Mouse (Mus musculus): ENCODE data around the gene Espl1. TPM values are rescaled to one million over a fixed set of nuclear protein-coding genes. Genes with fewer than 3 reads are reported as not detected.
"Not testable (repeated sequence)": the region's sequence is repeated elsewhere in the genome, so short reads cannot be mapped to it uniquely, and the experiment has no call there.

The Espl1 gene
- total and polyA plus RNA-seq, 3 experiments, result 49.8 to 142 (median 94.1) TPM

GRCm38 (mm10) chr15:102335254-102335653 is 39.2 kb downstream of the Espl1 start:
- H3K9ac ChIP-seq (ENCODE audit: control insufficient read depth, low read depth, low read length, poor library complexity, severe bottlenecking), result no peak overlapping the region
- peak; percentile 65 for DNase-seq (ENCODE audit: low read depth, low spot score)
- TF ChIP-seq MAX (IDR thresholded peaks at IDR 0.05; ENCODE audit: low read length) (no peak), NELFE (IDR thresholded peaks at IDR 0.05; ENCODE audit: low read depth, low read length) (no peak)
- no peaks in the 10 kb centered on the region for H3K27me3 ChIP-seq (ENCODE audit: control insufficient read depth in 1 of 2, insufficient read depth in 2 of 2, low read length in 2 of 2)
- H3K4me3 ChIP-seq (ENCODE audit: control insufficient read depth in 1 of 2, insufficient read depth in 1 of 2, low read depth in 2 of 2, low read length in 2 of 2), result no peak overlapping the region
- peaks cover 2 to 9% of the 10 kb centered on the region in 2 experiments; a peak in 3 of 4 replicates for H3K4me1 ChIP-seq (ENCODE audit: control insufficient read depth in 1 of 2, insufficient read depth in 2 of 2, low read length in 2 of 2)
- H3K36me3 ChIP-seq (ENCODE audit: control insufficient read depth in 1 of 2, insufficient read depth in 2 of 2, low read length in 2 of 2), result peaks cover 11% of the 10 kb centered on the region in 2 experiments
- no peaks in the 10 kb centered on the region for H3K9me3 ChIP-seq (replicated peaks; ENCODE audit: insufficient read depth, low read length)
- peaks cover 19% of the 10 kb centered on the region for H3K79me2 ChIP-seq (ENCODE audit: control insufficient read depth, insufficient read depth, low read length, poor library complexity)
- H3K27ac ChIP-seq (ENCODE audit: control insufficient read depth, low read depth, low read length), result no peak overlapping the region

DNA sequence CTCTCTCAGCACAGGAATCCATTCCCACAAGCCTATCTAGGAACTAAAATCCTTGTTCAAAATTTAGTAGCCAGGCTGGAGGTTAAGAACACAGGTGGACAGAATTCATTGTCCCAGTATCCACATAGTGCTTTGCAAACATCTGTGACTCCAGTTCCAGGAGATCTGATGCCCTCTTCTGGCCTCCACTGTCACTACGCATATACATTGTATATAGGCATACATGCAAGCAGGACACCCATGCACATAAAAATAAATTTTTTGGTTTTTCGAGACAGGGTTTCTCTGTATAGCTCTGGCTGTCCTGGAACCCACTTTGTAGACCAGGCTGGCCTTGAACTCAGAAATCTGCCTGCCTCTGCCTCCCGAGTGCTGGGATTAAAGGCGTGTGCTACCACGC is 39.9 kb downstream of the Espl1 start:
- TF ChIP-seq CTCF (IDR thresholded peaks at IDR 0.05 in 2 of 3, conservative IDR thresholded peaks at IDR 0.05 in 1 of 3; ENCODE audit: control insufficient read depth in 1 of 3, insufficient read depth in 1 of 3, low read depth in 2 of 3, low read length in 3 of 3, poor library complexity in 1 of 3, severe bottlenecking in 1 of 3) (peak; percentile 57 to 74 (median 67)), ZNF384 (IDR thresholded peaks at IDR 0.05; ENCODE audit: low read depth, low read length) (peak; percentile 71), SIN3A (IDR thresholded peaks at IDR 0.05; ENCODE audit: low read length) (peak; percentile 42; the same call in 1 of the 2 replicates), RAD21 (IDR thresholded peaks at IDR 0.05; ENCODE audit: low read depth, low read length) (peak; percentile 56), SMC3 (IDR thresholded peaks at IDR 0.05; ENCODE audit: low read depth, low read length) (peak; percentile 78), ZC3H11A (IDR thresholded peaks at IDR 0.05; ENCODE audit: low read depth, low read length) (peak; percentile 60)
- Histone ChIP-seq H3K79me2 (ENCODE audit: control insufficient read depth, insufficient read depth, low read length, poor library complexity) (peaks cover 19% of the 10 kb centered on the region), H3K36me3 (ENCODE audit: control insufficient read depth in 1 of 2, insufficient read depth in 2 of 2, low read length in 2 of 2) (peaks cover 11% of the 10 kb centered on the region in 2 experiments)
- not testable (repeated sequence) for H3K27ac ChIP-seq (ENCODE audit: control insufficient read depth, low read depth, low read length); H3K4me3 ChIP-seq (ENCODE audit: control insufficient read depth in 1 of 2, insufficient read depth in 1 of 2, low read depth in 2 of 2, low read length in 2 of 2); H3K9me3 ChIP-seq (replicated peaks; ENCODE audit: insufficient read depth, low read length); H3K27me3 ChIP-seq (ENCODE audit: control insufficient read depth in 1 of 2, insufficient read depth in 2 of 2, low read length in 2 of 2); H3K4me1 ChIP-seq (ENCODE audit: control insufficient read depth in 1 of 2, insufficient read depth in 2 of 2, low read length in 2 of 2); H3K9ac ChIP-seq (ENCODE audit: control insufficient read depth, low read depth, low read length, poor library complexity, severe bottlenecking)
- peak; percentile 77 for DNase-seq (ENCODE audit: low read depth, low spot score)

GRCm38 (mm10) chr15:102336946-102337345 is 40.9 kb downstream of the Espl1 start:
- DNase-seq (ENCODE audit: low read depth, low spot score), result no peak
- TF ChIP-seq SIN3A (IDR thresholded peaks at IDR 0.05; ENCODE audit: low read length), result no peak
- no peak for TF ChIP-seq HCFC1 (IDR thresholded peaks at IDR 0.05; ENCODE audit: low read depth, low read length)
- no peak for TF ChIP-seq MEF2A (IDR thresholded peaks at IDR 0.05; ENCODE audit: extremely low read depth, insufficient replicate concordance, low read depth, low read length, poor library complexity, severe bottlenecking)
- TF ChIP-seq ZNF384 (IDR thresholded peaks at IDR 0.05; ENCODE audit: low read depth, low read length), result no peak
- no peak for TF ChIP-seq GABPA (IDR thresholded peaks at IDR 0.05; ENCODE audit: low read depth, low read length)
- no peak for TF ChIP-seq MAX (IDR thresholded peaks at IDR 0.05; ENCODE audit: low read length)
- no peak for TF ChIP-seq MAZ (IDR thresholded peaks at IDR 0.05; ENCODE audit: low read depth, low read length)
- Histone ChIP-seq H3K36me3 (ENCODE audit: control insufficient read depth in 1 of 2, insufficient read depth in 2 of 2, low read length in 2 of 2) (peaks cover 11% of the 10 kb centered on the region in 2 experiments), H3K79me2 (ENCODE audit: control insufficient read depth, insufficient read depth, low read length, poor library complexity) (peaks cover 15% of the 10 kb centered on the region), H3K4me1 (ENCODE audit: control insufficient read depth in 1 of 2, insufficient read depth in 2 of 2, low read length in 2 of 2) (peaks cover 2 to 9% of the 10 kb centered on the region in 2 experiments; a peak in 3 of 4 replicates), H3K9me3 (replicated peaks; ENCODE audit: insufficient read depth, low read length) (no peaks in the 10 kb centered on the region), H3K9ac (ENCODE audit: control insufficient read depth, low read depth, low read length, poor library complexity, severe bottlenecking) (no peak overlapping the region), H3K4me3 (ENCODE audit: control insufficient read depth in 1 of 2, insufficient read depth in 1 of 2, low read depth in 2 of 2, low read length in 2 of 2) (no peak overlapping the region), H3K27ac (ENCODE audit: control insufficient read depth, low read depth, low read length) (no peak overlapping the region), H3K27me3 (ENCODE audit: control insufficient read depth in 1 of 2, insufficient read depth in 2 of 2, low read length in 2 of 2) (no peaks in the 10 kb centered on the region)

Data from MEL (cell line).